Mouse (Mus musculus): ENCODE data around the gene Clybl.

The Clybl gene

DNA sequence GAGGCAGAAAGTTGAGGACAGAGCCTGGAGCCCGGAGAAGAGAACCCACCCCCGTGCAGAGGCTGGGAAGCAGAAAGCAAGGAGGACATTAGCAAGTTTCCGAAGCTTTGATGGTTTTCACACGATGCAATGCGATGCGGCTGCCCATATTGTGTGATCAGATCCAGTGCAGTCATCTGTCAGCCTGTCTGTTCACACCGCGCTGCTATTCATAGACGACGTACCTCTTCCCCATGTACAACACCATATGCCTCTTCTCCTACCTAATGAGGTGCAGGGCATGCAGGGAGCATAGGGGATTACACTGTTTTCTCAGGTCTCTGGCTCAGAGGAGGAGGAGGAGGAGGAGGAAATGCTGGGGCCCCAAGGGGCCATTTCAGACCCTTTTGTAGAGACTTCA is 255.3 kb downstream of the Clybl start:
- DNase-seq, result no peak

GRCm38 (mm10) chr14:122449601-122450495 is 268.3 kb downstream of the Clybl start:
- DNase-seq, result peak; percentile 51

DNA sequence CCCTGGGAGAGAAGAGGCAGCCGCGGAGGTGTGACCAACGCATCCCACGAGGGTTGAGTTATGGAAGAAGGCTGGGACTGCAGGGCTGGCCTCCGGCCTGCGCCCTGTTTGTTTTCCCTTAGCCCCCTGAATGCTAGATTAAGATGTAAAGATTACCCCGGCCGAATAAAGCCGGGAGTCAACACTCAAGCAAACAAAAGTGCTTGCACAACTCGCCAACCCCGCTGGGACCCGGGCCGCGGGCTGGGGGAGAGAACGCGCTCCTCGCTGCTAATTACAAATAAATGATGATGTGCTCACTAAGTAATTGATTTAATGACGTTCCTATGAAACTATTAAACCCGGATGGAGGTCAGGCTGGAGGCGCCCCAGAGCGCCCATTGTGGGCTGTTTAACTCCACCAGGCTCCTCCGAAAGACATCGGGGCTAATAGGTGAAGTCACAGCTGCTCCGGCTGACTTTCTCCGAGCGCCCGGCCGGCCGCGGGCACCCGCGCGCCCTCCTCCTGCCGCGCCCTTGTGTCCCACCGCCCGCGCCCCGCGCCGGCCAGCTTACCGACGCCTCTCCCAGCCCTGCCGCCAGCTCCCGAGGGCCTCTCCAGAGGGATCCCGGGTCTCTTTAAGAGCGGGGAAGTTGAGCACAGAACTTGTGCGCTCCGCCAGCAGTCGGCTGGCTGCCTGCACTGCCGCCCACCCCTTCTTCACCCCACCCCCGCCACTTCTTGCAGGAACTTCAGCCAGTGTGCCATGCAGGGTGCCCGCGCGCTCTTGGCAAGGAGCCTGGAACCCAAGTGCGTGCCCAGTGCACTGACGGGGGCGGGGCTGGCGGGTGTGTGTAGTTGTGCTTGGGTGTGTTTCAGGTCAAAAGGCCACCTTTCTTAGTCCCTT is 269.2 kb downstream of the Clybl start, which contains the start of gene Gm5089:
TSS of gene Gm5089 (minus strand) at position 620 of the 887 bp plus-strand sequence.
- peak; percentile 77 for DNase-seq

DNA sequence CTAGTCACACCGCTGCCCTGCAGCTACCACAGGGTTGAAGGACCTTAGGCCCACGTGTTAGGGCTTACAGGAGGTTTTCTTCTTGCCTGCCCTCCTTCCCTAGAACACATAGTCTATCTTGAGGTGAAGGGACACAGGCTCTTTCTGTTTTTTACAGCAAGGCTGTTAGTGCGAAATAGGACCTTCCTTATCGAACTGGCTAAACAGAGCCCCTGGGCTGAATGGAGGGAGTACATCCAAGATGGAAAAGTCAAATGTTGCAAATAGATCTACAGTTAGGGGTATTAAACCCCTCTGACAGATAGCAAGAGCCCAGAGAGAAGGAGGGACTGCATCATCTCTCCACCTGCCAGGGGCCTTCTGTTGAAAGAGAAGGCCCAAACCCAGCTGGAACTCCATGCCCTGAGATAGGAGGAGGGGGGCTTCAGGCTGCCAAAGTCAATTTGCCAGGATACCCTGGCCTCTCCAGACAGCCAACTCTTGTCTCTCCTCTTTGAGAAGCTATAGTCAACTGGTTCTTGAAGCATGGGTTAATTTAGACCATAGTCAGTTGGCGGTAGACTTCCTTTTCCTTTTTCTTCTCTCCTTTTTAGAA is 270.1 kb downstream of the Clybl start:
- DNase-seq, result peak; percentile 26

Measured in cerebellum, adult 9-11 months (tissue).